Mouse (Mus musculus): ENCODE data around the gene Gm16181. TPM values are rescaled to one million over a fixed set of nuclear protein-coding genes. Genes with fewer than 3 reads are reported as not detected.
A peak's percentile ranks its signal among the peaks of the same experiment; 100 is the strongest.

Gm16181 gene
- polyA plus RNA-seq, 1 experiment, result not detected

DNA sequence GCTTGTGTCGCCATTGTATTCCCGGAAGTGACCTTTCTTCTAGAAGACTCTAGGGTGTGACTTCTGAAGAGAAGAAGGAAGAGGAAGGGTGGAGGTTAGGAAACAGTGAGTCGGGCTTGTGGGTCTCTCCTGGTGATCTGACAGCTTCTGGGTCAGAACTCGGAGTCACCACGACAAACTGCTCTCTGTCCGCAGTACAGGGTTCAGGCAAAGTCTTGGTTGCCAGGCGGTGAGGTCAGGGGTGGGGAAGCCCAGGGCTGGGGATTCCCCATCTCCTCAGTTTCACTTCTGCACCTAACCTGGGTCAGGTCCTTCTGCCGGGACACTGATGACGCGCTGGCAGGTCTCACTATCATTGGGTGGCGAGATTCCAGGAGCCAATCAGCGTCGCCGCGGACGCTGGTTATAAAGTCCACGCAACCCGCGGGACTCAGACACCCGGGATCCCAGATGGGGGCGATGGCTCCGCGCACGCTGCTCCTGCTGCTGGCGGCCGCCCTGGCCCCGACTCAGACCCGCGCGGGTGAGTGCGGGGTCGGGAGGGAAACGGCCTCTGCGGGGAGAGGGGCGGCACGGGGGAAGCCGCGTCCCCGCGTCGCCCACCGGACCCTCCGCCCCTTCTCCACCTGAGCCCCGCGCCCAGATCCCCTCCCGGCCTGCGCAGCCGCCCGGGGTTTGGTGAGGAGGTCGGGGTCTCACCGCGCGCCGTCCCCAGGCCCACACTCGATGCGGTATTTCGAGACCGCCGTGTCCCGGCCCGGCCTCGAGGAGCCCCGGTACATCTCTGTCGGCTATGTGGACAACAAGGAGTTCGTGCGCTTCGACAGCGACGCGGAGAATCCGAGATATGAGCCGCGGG, 42.3 kb downstream of the Gm16181 start, which contains the start of gene H2-D1:
Gene H2-D1, plus strand, starts transcription at position 67 of the 859 bp plus-strand sequence.
- peak within 1 kb of the TSS; percentile 71 for H3K4me3 ChIP-seq (ENCODE audit: insufficient read depth, low read depth, low read length)
- under 1% methylated on average over 73 of the region's 73 CpGs for WGBS
- peaks cover 8% of the 10 kb centered on the region; the same call in 1 of the 2 replicates for H3K4me1 ChIP-seq (ENCODE audit: control insufficient read depth, insufficient read depth, low read length)
- DNase-seq, result peak; percentile 98
- peak within 1 kb of the TSS; percentile 50; the same call in 1 of the 2 replicates for H3K27ac ChIP-seq (ENCODE audit: insufficient read depth, low read depth, low read length)
- H3K36me3 ChIP-seq (ENCODE audit: control insufficient read depth, insufficient read depth, low read length), result no peaks in the 10 kb centered on the region
- TF ChIP-seq CTCF (conservative IDR thresholded peaks at IDR 0.05; ENCODE audit: insufficient read depth, insufficient read length, low read depth, low read length) (no peak), POLR2A (IDR thresholded peaks at IDR 0.05; ENCODE audit: low read depth, low read length) (peak; percentile 85)
- no peaks in the 10 kb centered on the region for H3K27me3 ChIP-seq (replicated peaks; ENCODE audit: control insufficient read depth, insufficient read depth, low read length)

DNA sequence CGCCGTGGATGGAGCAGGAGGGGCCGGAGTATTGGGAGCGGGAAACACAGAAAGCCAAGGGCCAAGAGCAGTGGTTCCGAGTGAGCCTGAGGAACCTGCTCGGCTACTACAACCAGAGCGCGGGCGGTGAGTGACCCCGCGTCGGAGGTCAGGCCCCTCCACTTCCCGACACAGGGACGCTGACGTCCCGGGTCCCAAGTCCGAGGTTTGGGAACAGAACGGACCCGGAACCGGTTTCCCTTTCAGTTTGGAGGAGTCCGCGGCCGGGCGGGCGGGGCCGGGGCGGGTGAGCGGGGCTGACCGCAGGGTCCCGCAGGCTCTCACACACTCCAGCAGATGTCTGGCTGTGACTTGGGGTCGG, 42.9 kb downstream of the Gm16181 start:
- Histone ChIP-seq H3K27ac (ENCODE audit: insufficient read depth, low read depth, low read length) (peak overlapping the region; percentile 29; the same call in 1 of the 2 replicates), H3K4me1 (ENCODE audit: control insufficient read depth, insufficient read depth, low read length) (peaks cover 8% of the 10 kb centered on the region; the same call in 1 of the 2 replicates), H3K27me3 (replicated peaks; ENCODE audit: control insufficient read depth, insufficient read depth, low read length) (no peaks in the 10 kb centered on the region), H3K4me3 (ENCODE audit: insufficient read depth, low read depth, low read length) (peak overlapping the region; percentile 71), H3K36me3 (ENCODE audit: control insufficient read depth, insufficient read depth, low read length) (no peaks in the 10 kb centered on the region)
- 1% methylated on average over 31 of the region's 31 CpGs for WGBS
- TF ChIP-seq CTCF (conservative IDR thresholded peaks at IDR 0.05; ENCODE audit: insufficient read depth, insufficient read length, low read depth, low read length) (no peak), POLR2A (IDR thresholded peaks at IDR 0.05; ENCODE audit: low read depth, low read length) (no peak)
- peak; percentile 52 for DNase-seq

DNA sequence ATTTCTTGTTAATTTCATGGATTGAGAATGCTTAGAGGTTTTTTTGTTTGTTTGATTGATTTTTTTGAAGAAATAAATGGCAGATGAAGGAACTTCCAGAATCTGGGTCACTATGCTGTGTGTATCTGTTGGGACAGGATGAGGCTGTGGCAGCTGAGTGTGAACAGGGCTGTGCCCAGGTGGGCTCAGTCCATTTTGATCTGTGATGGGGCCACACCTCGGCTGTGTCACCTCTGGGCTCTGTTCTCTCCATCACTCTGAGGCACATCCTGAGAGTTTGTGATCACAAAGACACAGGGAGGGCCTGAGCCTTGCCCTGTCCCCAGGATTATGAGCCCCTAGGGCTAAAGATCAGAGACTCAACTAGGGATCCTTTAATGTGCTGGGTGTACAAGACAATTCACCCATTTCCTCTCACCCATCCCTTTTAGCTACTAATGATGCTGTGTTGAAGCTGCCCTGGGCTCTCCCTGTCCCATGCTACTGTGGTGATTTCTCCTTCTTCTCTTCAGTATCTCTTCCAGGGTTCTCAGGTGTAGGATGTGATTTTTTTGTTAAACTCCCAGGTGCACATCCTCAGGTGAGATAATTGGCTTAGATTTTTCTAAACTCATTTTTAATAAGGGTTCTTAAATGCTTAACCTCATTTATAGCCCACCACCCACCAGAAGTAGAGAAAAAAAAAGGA, 46.9 kb downstream of the Gm16181 start:
- H3K4me3 ChIP-seq (ENCODE audit: insufficient read depth, low read depth, low read length), result no peak overlapping the region
- no peaks in the 10 kb centered on the region for H3K27me3 ChIP-seq (replicated peaks; ENCODE audit: control insufficient read depth, insufficient read depth, low read length)
- DNase-seq, result no peak
- no peak overlapping the region for H3K27ac ChIP-seq (ENCODE audit: insufficient read depth, low read depth, low read length)
- no peaks in the 10 kb centered on the region for H3K36me3 ChIP-seq (ENCODE audit: control insufficient read depth, insufficient read depth, low read length)
- peaks cover 2% of the 10 kb centered on the region; the same call in 1 of the 2 replicates for H3K4me1 ChIP-seq (ENCODE audit: control insufficient read depth, insufficient read depth, low read length)
- TF ChIP-seq CTCF (conservative IDR thresholded peaks at IDR 0.05; ENCODE audit: insufficient read depth, insufficient read length, low read depth, low read length), result no peak
- no peak for TF ChIP-seq POLR2A (IDR thresholded peaks at IDR 0.05; ENCODE audit: low read depth, low read length)
- 77% methylated on average over 1 of the region's 1 CpGs for WGBS

DNA sequence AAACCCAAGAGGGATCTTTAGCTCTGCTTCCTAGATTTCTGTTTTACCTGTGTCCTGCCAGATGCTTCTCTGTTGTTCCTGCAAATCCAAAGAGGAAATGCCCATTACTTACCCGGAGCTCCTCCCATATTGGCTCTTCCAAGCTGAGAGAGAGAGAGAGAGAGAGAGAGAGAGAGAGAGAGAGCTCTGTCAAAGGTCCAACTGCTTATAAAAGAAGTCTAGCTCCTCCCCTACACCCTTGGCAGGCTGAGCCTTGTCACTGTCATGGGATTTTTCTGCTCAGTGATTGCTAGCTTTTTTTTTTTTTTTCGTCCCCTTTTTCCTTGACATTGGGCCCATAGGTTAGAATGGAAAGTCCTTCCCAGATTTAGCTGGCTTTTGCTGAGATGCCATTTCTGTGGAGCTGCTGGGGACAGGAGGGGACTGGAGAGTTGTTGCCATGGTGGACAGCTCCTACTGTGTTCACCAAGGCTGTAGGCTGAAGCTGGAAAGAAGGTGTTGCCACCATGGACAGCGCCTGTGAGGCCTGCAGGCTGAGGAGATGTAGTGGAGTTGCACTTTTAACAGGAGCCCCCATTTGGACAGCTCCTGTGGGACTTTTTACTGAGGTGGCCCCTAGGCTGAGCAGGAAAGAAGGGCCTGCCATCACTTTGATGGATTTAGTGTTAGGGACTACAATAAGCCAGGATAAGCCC, 49.2 kb downstream of the Gm16181 start:
- TF ChIP-seq POLR2A (IDR thresholded peaks at IDR 0.05; ENCODE audit: low read depth, low read length), result no peak
- no peak for TF ChIP-seq CTCF (conservative IDR thresholded peaks at IDR 0.05; ENCODE audit: insufficient read depth, insufficient read length, low read depth, low read length)
- H3K36me3 ChIP-seq (ENCODE audit: control insufficient read depth, insufficient read depth, low read length), result no peaks in the 10 kb centered on the region
- H3K4me3 ChIP-seq (ENCODE audit: insufficient read depth, low read depth, low read length), result no peak overlapping the region
- H3K4me1 ChIP-seq (ENCODE audit: control insufficient read depth, insufficient read depth, low read length), result no peaks in the 10 kb centered on the region
- WGBS, result 26% methylated on average over 3 of the region's 3 CpGs
- no peaks in the 10 kb centered on the region for H3K27me3 ChIP-seq (replicated peaks; ENCODE audit: control insufficient read depth, insufficient read depth, low read length)
- DNase-seq, result no peak
- H3K27ac ChIP-seq (ENCODE audit: insufficient read depth, low read depth, low read length), result no peak overlapping the region

DNA sequence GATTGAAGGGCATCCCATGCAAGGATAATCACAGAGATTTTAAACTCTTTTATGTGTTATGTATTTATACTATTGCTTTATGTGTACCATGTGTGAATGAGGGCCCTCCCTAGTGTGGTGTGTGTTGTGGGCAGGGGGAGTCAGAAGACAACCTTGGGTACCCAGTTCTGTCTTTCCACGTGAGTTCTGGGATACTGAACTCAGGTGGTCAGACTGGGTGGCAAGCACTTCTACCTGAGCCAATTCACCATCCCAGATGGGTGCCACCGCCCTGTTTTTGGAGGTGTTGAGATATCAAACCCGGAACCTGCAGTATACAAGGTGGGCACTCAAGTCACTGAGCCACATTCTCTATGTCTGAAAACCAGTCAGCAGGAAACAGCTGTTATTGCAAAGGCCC, 51.6 kb downstream of the Gm16181 start:
- no peak for DNase-seq
- Histone ChIP-seq H3K27me3 (replicated peaks; ENCODE audit: control insufficient read depth, insufficient read depth, low read length) (no peaks in the 10 kb centered on the region), H3K4me3 (ENCODE audit: insufficient read depth, low read depth, low read length) (no peak overlapping the region), H3K27ac (ENCODE audit: insufficient read depth, low read depth, low read length) (no peak overlapping the region), H3K4me1 (ENCODE audit: control insufficient read depth, insufficient read depth, low read length) (no peaks in the 10 kb centered on the region), H3K36me3 (ENCODE audit: control insufficient read depth, insufficient read depth, low read length) (no peaks in the 10 kb centered on the region)
- TF ChIP-seq CTCF (conservative IDR thresholded peaks at IDR 0.05; ENCODE audit: insufficient read depth, insufficient read length, low read depth, low read length), result no peak
- TF ChIP-seq POLR2A (IDR thresholded peaks at IDR 0.05; ENCODE audit: low read depth, low read length), result no peak
- 85% methylated on average over 3 of the region's 3 CpGs for WGBS

Other genes with a start within 250 kb of the Gm16181 start
- 23.4 and 31.5 TPM in 2 replicates for gene Hspa1a, start 248.7 kb upstream of the Gm16181 start, polyA plus RNA-seq (2012; rRNA removed)
- gene Hspa1l, start 248.1 kb upstream of the Gm16181 start, polyA plus RNA-seq (2012; rRNA removed), result 0.33 and 0.58 TPM in 2 replicates
- 70.2 and 88.2 TPM in 2 replicates for gene Lsm2, start 239.0 kb upstream of the Gm16181 start, polyA plus RNA-seq (2012; rRNA removed)
- 52.5 and 64.5 TPM in 2 replicates for gene Vars, start 219.8 kb upstream of the Gm16181 start, polyA plus RNA-seq (2012; rRNA removed)
- 0.80 and 0.89 TPM in 2 replicates for gene Vwa7, start 204.3 kb upstream of the Gm16181 start, polyA plus RNA-seq (2012; rRNA removed)
- 0.69 and 0.77 TPM in 2 replicates for gene Sapcd1, start 192.8 kb upstream of the Gm16181 start, polyA plus RNA-seq (2012; rRNA removed)
- gene Msh5, start 174.1 kb upstream of the Gm16181 start, polyA plus RNA-seq (2012; rRNA removed), result 1.6 and 2.4 TPM in 2 replicates
- gene Clic1, start 170.9 kb upstream of the Gm16181 start, polyA plus RNA-seq (2012; rRNA removed), result 105 and 117 TPM in 2 replicates
- 37.7 and 41.0 TPM in 2 replicates for gene Ddah2, start 161.8 kb upstream of the Gm16181 start, polyA plus RNA-seq (2012; rRNA removed)
- gene Ly6g6c, start 155.4 kb upstream of the Gm16181 start, polyA plus RNA-seq (2012; rRNA removed), result 0.13 and 0.16 TPM in 2 replicates
- gene Mpig6b, start 154.7 kb upstream of the Gm16181 start, polyA plus RNA-seq (2012; rRNA removed), result 0.46 and 0.66 TPM in 2 replicates
- gene Ly6g6e, start 143.9 kb upstream of the Gm16181 start, polyA plus RNA-seq (2012; rRNA removed), result 2.1 and 2.5 TPM in 2 replicates
- gene Ly6g6d, start 142.8 kb upstream of the Gm16181 start, polyA plus RNA-seq (2012; rRNA removed), result 8.1 and 8.9 TPM in 2 replicates
- not detected in 2 replicates for gene Ly6g6f, start 135.2 kb upstream of the Gm16181 start, polyA plus RNA-seq (2012; rRNA removed)
- 156 and 217 TPM in 2 replicates for gene Abhd16a, start 131.6 kb upstream of the Gm16181 start, polyA plus RNA-seq (2012; rRNA removed)
- not detected in 2 replicates for gene Ly6g5c, start 112.6 kb upstream of the Gm16181 start, polyA plus RNA-seq (2012; rRNA removed)
- gene Ly6g5b, start 105.4 kb upstream of the Gm16181 start, polyA plus RNA-seq (2012; rRNA removed), result 0.81 and 1.0 TPM in 2 replicates
- 15.1 and 15.5 TPM in 2 replicates for gene Gpank1, start 99.4 kb upstream of the Gm16181 start, polyA plus RNA-seq (2012; rRNA removed)
- 434 and 474 TPM in 2 replicates for gene Csnk2b, start 98.8 kb upstream of the Gm16181 start, polyA plus RNA-seq (2012; rRNA removed)
- 10.7 and 12.9 TPM in 2 replicates for gene D17H6S53E, start 94.5 kb upstream of the Gm16181 start, polyA plus RNA-seq (2012; rRNA removed)
- 138 and 157 TPM in 2 replicates for gene Apom, start 88.8 kb upstream of the Gm16181 start, polyA plus RNA-seq (2012; rRNA removed)
- 145 and 160 TPM in 2 replicates for gene Bag6, start 85.7 kb upstream of the Gm16181 start, polyA plus RNA-seq (2012; rRNA removed)
- 237 and 272 TPM in 2 replicates for gene Prrc2a, start 55.9 kb upstream of the Gm16181 start, polyA plus RNA-seq (2012; rRNA removed)
- gene Aif1, start 44.8 kb upstream of the Gm16181 start, polyA plus RNA-seq (2012; rRNA removed), result 0.65 and 2.6 TPM in 2 replicates
- 9.4 and 17.7 TPM in 2 replicates for gene Lst1, start 32.4 kb upstream of the Gm16181 start, polyA plus RNA-seq (2012; rRNA removed)
- gene Ltb, start 26.4 kb upstream of the Gm16181 start, polyA plus RNA-seq (2012; rRNA removed), result 2.5 and 20.9 TPM in 2 replicates
- 0.64 and 0.94 TPM in 2 replicates for gene Tnf, start 18.8 kb upstream of the Gm16181 start, polyA plus RNA-seq (2012; rRNA removed)
- gene Lta, start 15.5 kb upstream of the Gm16181 start, polyA plus RNA-seq (2012; rRNA removed), result 0.08 and 1.1 TPM in 2 replicates
- 6.6 and 6.7 TPM in 2 replicates for gene Atp6v1g2, start 12.8 kb downstream of the Gm16181 start, polyA plus RNA-seq (2012; rRNA removed)
- 11.5 and 11.7 TPM in 2 replicates for gene Nfkbil1, start 15.0 kb downstream of the Gm16181 start, polyA plus RNA-seq (2012; rRNA removed)
- gene Ddx39b, start 20.9 kb downstream of the Gm16181 start, polyA plus RNA-seq (2012; rRNA removed), result 203 and 206 TPM in 2 replicates
- 340 and 351 TPM in 2 replicates for gene H2-D1, start 41.9 kb downstream of the Gm16181 start, polyA plus RNA-seq (2012; rRNA removed)
- 0.03 TPM in 1 of 2 replicates, not detected in the other for gene H2-Q1, start 99.6 kb downstream of the Gm16181 start, polyA plus RNA-seq (2012; rRNA removed)
- gene H2-Q2, start 121.4 kb downstream of the Gm16181 start, polyA plus RNA-seq (2012; rRNA removed), result 2.1 and 2.4 TPM in 2 replicates
- gene H2-Q4, start 158.8 kb downstream of the Gm16181 start, polyA plus RNA-seq (2012; rRNA removed), result 48.1 and 55.9 TPM in 2 replicates
- gene H2-Q6, start 204.0 kb downstream of the Gm16181 start, polyA plus RNA-seq (2012; rRNA removed), result 72.1 and 84.0 TPM in 2 replicates
- 112 and 139 TPM in 2 replicates for gene H2-Q7, start 218.3 kb downstream of the Gm16181 start, polyA plus RNA-seq (2012; rRNA removed)
- gene H2-Q10, start 249.3 kb downstream of the Gm16181 start, polyA plus RNA-seq (2012; rRNA removed), result 6.7 and 8.3 TPM in 2 replicates

Data from kidney, adult 2 months (tissue).